Mouse (Mus musculus) G1E (cell line): ENCODE results near the gene Mtmr12.

ENCODE experiments used
- CTCF ChIP-seq: IDR thresholded peaks from 2 replicates; pipeline ENCODE4 v1.5.1; 2012; ENCODE audit warnings: low read depth, low read length, inconsistent platforms, mixed read lengths
- GATA1 ChIP-seq: IDR thresholded peaks from 2 replicates; pipeline ENCODE4 v1.6.1; 2012; ENCODE audit warnings: borderline replicate concordance, low read length, inconsistent platforms, mixed read lengths
- POLR2AphosphoS5 ChIP-seq: IDR thresholded peaks from 2 replicates; pipeline ENCODE4 v1.6.1; 2012; ENCODE audit warnings: low read depth, low read length, inconsistent platforms; ENCODE audit not compliant: insufficient replicate concordance

DNA sequence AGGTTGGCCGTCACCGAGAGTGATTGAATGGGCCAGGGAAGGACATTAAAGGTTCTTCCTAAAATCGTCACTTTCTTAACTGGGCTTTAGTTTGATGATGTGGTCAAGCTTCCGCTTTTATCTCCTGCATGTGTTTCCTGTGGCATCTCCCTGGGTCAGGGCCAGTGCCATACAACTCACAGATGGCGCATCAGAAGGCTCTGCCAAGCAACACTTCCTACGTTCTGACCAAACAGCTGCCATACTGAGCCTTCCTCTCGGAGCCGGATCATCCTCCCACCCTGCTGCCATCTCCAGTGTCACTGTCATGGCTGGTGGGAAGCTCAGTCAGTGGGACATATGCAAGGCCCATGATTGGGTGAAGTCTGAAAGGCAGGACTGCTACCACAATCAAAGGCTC, 6.7 kb downstream of the Mtmr12 start:
- TF ChIP-seq CTCF (no peak), GATA1 (no peak), POLR2AphosphoS5 (no peak)
